Mouse (Mus musculus) kidney, embryonic 15.5 days (tissue): Measurements from ENCODE around the gene Atp2a1. TPM values are rescaled to one million over a fixed set of nuclear protein-coding genes. Genes with fewer than 3 reads are reported as not detected.
A peak's percentile ranks its signal among the peaks of the same experiment; 100 is the strongest.

ENCODE experiments used
- ATAC-seq: fragments of 200-750 bp; cut with Nextera tagmentation; replicated peaks from 2 replicates; pipeline ENCODE4 v1.8.0; 2017; ENCODE audit warnings: moderate TSS enrichment; ENCODE audit not compliant: low FRiP score
- H3K27ac ChIP-seq: fragments of 300-500 bp; sonication (generic); 2 replicates; pipeline ENCODE4 v1.5.1; 2015; ENCODE audit warnings: mild to moderate bottlenecking, inconsistent platforms
- H3K27me3 ChIP-seq: fragments of 300-500 bp; sonication (generic); 2 replicates; pipeline ENCODE4 v1.6.1; 2015; ENCODE audit warnings: inconsistent platforms
- H3K36me3 ChIP-seq: fragments of 300-500 bp; sonication (generic); 2 replicates; pipeline ENCODE4 v1.6.1; 2015; ENCODE audit warnings: inconsistent platforms
- H3K4me1 ChIP-seq: fragments of 300-500 bp; sonication (generic); 2 replicates; pipeline ENCODE4 v1.6.1; 2015; ENCODE audit warnings: inconsistent platforms
- H3K4me2 ChIP-seq: fragments of 300-500 bp; sonication (generic); 2 replicates; pipeline ENCODE4 v1.6.1; 2015; ENCODE audit warnings: moderate library complexity, mild to moderate bottlenecking, inconsistent platforms
- H3K4me3 ChIP-seq: fragments of 300-500 bp; sonication (generic); replicated peaks from 2 replicates; pipeline ENCODE4 v1.5.1; 2015; ENCODE audit warnings: mild to moderate bottlenecking, inconsistent platforms
- H3K9ac ChIP-seq: fragments of 300-500 bp; sonication (generic); 2 replicates; pipeline ENCODE4 v1.6.1; 2015; ENCODE audit warnings: mild to moderate bottlenecking, inconsistent platforms
- H3K9me3 ChIP-seq: fragments of 300-500 bp; sonication (generic); replicated peaks from 2 replicates; pipeline ENCODE4 v1.6.1; 2016; ENCODE audit warnings: inconsistent platforms
- WGBS: fragments of 180-500 bp; shearing (Covaris S2); methylation state at CpG from one replicate; pipeline ENCODE4 v1.1.7; 2015; ENCODE audit warnings: mixed read lengths; 5-methylcytosine and 5-hydroxymethylcytosine counted together
- polyA plus RNA-seq: library from polyadenylated mRNA; unstranded; fragments of >200 nt; fragmentation: Nextera tagmentation; extraction: Ambion mirVana; gene quantifications from 2 replicates; pipeline ENCODE4 v1.2.1, GENCODE M21; 2015

The Atp2a1 gene
- polyA plus RNA-seq, 1 experiment from 2014 or later = 13.4 TPM

DNA sequence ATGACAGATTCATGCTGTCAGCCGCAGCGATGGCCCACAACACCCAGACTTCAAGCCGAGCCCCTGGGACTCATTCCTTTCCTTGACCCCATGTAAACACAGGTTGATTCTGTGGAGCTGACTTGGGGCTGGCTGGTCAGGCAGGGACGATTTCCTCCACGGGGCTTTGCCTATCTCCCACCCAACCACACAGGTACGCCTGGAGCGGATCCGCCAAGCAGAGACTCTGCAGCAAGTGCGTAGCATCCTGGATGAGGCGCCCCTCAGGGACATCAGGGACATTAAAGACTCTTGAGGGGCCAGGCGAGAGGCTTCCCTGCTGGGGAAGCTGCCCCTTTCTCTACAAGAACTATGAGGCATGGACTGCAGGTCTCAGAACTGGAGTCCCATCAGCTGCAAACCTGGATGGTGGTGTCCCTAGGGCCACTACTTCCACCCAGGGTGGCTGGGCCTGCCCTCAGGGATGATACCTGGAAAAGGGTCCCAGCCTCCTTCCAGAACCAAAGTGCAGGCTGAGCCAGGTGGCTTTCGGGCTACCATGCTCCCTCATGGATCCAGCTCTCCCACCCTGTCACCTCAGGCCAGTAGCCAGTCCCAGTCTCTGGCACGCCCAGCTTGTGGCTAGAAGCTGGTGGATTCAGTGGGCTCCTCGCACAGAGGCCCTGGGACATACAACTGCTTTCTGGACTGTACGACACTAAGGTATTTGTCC is 17.6 kb downstream of the Atp2a1 start:
- Histone ChIP-seq H3K9ac (no peak overlapping the region), H3K27ac (no peak overlapping the region), H3K4me2 (no peak overlapping the region), H3K9me3 (no peaks in the 10 kb centered on the region), H3K36me3 (peaks cover 73% of the 10 kb centered on the region), H3K4me3 (no peak overlapping the region), H3K27me3 (no peaks in the 10 kb centered on the region), H3K4me1 (no peaks in the 10 kb centered on the region)
- WGBS = 94% methylated on average over 15 of the region's 15 CpGs
- ATAC-seq = no peak

DNA sequence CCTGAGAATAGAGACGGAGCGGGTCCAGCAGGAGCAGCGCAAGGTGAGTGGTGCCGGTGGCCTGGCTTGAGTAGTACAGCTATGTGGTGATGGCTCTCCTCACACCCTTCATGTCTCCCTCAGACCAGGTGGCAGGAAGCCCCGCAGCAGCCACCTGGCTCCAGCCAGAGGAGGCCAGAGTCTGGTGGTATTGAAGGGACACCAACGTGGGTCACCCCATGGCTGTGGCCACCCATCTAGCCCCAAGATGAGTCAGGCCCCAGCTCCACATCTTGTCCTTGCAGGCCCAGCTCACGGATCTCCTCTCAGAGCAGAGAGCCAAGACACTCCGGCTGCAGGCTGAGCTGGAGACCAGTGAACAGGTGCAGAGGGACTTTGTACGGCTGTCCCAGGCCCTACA is 18.4 kb downstream of the Atp2a1 start:
- H3K27ac ChIP-seq = no peak overlapping the region
- no peaks in the 10 kb centered on the region for H3K27me3 ChIP-seq
- H3K9ac ChIP-seq = no peak overlapping the region
- H3K4me2 ChIP-seq = no peak overlapping the region
- no peaks in the 10 kb centered on the region for H3K9me3 ChIP-seq
- H3K36me3 ChIP-seq = peaks cover 78% of the 10 kb centered on the region
- no peak overlapping the region for H3K4me3 ChIP-seq
- H3K4me1 ChIP-seq = no peaks in the 10 kb centered on the region
- no peak for ATAC-seq
- WGBS = 95% methylated on average over 9 of the region's 9 CpGs

DNA sequence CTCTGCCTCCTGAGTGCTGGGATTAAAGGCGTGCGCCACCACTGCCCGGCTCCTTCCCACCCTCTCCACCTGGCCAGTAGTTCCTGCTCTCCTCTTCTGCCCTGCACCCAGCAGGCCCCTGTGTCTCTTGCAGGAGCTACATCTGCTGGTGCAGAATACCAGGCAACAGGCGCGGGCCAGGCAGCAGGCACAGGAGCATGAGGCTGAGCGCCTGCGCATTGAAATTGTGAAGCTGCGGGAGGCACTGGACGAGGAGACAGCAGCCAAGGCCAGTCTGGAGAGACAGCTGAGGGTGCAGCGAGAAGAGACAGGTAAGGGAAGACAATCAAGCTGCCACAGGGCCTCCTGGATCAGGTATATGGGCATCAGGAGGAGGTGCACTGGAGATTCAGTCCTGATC is 18.9 kb downstream of the Atp2a1 start:
- 94% methylated on average over 10 of the region's 10 CpGs for WGBS
- Histone ChIP-seq H3K27ac (no peak overlapping the region), H3K4me2 (no peak overlapping the region), H3K4me3 (no peak overlapping the region), H3K36me3 (peaks cover 78% of the 10 kb centered on the region), H3K9ac (no peak overlapping the region), H3K27me3 (no peaks in the 10 kb centered on the region), H3K9me3 (no peaks in the 10 kb centered on the region), H3K4me1 (no peaks in the 10 kb centered on the region)
- no peak for ATAC-seq

DNA sequence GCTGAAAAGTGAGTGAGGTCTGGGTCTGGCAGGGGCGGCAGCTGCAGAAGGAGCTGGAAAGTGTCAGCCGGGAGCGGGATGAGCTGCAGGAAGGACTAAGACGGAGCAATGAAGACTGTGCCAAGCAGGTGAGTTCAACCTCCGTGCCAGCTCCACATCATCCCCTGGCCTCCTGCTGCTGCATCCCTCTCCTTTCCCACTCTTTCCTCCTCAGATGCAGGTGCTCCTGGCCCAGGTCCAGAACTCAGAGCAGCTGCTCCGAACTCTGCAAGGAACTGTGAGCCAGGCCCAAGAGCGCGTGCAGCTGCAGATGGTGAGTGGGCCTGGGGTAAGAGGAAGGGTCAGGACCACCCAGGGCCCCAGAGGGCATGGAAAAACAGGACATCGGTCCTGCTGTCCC is 22.8 kb downstream of the Atp2a1 start:
- ATAC-seq = no peak
- H3K4me1 ChIP-seq = no peaks in the 10 kb centered on the region

DNA sequence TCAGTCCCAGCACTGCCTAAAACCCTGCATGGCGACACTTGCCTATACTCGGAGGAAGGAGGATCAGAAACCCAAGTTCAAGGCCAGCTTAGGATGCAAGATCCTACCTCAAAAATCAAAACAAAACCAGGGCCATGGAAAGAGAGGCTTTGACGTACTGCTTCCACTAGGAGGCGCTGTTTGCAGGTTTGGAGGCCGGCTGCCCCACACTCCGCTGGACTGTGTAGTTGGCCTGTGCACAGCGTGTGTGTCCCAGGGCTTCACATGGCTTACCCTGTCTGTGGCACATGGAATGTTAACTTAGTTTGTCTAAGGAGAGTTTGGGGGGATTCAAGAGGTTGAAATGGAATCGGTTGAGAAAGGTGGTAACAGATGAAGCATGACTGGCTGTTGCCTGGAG is 26.1 kb downstream of the Atp2a1 start:
- no peaks in the 10 kb centered on the region for H3K9me3 ChIP-seq
- 20% methylated on average over 8 of the region's 8 CpGs for WGBS
- ATAC-seq = no peak

More for the DNA sequence above, 22.8 kb downstream of the Atp2a1 start:
- peaks cover 46% of the 10 kb centered on the region for H3K36me3 ChIP-seq
- H3K27me3 ChIP-seq = no peaks in the 10 kb centered on the region
- H3K9me3 ChIP-seq = no peaks in the 10 kb centered on the region
- no peak overlapping the region for H3K9ac ChIP-seq
- WGBS = 84% methylated on average over 9 of the region's 9 CpGs
- H3K27ac ChIP-seq = no peak overlapping the region
- no peak overlapping the region for H3K4me2 ChIP-seq
- no peak overlapping the region for H3K4me3 ChIP-seq

DNA sequence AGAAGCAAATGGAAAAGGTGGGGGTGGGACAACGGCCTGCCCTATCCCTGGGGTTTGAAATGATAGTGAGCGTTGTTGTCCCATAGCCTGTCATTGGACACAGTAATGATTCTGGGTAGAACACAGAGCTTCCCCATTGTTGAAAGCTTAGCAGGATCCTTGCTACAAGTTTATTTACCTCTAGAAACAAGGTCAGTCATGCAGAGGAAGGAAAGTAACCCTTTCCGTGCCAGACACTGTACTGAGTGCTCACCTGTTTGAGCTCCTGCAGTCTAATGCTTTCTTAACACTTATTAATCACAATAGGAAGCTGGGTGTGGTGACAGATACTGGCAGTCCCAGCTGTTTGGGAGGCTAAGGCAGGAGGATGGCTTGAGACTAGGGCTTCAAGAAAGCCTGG is 27.1 kb downstream of the Atp2a1 start:
- H3K9ac ChIP-seq = no peak overlapping the region
- WGBS = 68% methylated on average over 3 of the region's 3 CpGs
- H3K36me3 ChIP-seq = peaks cover 45% of the 10 kb centered on the region
- ATAC-seq = no peak
- no peak overlapping the region for H3K4me2 ChIP-seq
- H3K4me3 ChIP-seq = no peak overlapping the region
- H3K27ac ChIP-seq = no peak overlapping the region
- no peaks in the 10 kb centered on the region for H3K9me3 ChIP-seq
- no peaks in the 10 kb centered on the region for H3K27me3 ChIP-seq
- H3K4me1 ChIP-seq = no peaks in the 10 kb centered on the region

More for the DNA sequence above, 26.1 kb downstream of the Atp2a1 start:
- no peak overlapping the region for H3K27ac ChIP-seq
- peaks cover 48% of the 10 kb centered on the region for H3K36me3 ChIP-seq
- no peak overlapping the region for H3K4me2 ChIP-seq
- no peak overlapping the region for H3K4me3 ChIP-seq
- no peaks in the 10 kb centered on the region for H3K4me1 ChIP-seq
- no peaks in the 10 kb centered on the region for H3K27me3 ChIP-seq
- H3K9ac ChIP-seq = no peak overlapping the region

DNA sequence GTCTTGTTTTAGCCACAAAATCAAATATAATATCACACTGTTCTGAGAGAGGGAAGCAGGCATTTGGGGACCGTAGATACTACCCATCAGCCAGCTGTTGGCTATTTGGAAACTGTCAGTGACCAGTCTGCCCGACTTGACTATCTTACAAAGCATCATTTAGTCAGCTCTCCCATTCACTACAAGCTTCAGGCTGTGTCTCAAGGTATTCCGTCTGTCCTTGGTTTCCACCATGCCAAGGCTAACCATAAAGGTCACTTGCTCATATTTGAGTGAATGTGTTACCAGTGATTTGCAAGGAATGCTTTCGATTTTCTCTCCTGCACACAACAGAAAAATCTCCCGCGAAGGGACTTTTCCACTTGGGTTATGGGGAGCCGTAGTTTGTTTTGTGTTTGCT is 28.2 kb downstream of the Atp2a1 start:
- Histone ChIP-seq H3K4me3 (no peak overlapping the region), H3K4me2 (no peak overlapping the region), H3K36me3 (peaks cover 36% of the 10 kb centered on the region), H3K9me3 (no peaks in the 10 kb centered on the region), H3K9ac (no peak overlapping the region), H3K4me1 (peaks cover under 1% of the 10 kb centered on the region), H3K27me3 (no peaks in the 10 kb centered on the region), H3K27ac (no peak overlapping the region)
- WGBS = 70% methylated on average over 7 of the region's 7 CpGs
- ATAC-seq = no peak

DNA sequence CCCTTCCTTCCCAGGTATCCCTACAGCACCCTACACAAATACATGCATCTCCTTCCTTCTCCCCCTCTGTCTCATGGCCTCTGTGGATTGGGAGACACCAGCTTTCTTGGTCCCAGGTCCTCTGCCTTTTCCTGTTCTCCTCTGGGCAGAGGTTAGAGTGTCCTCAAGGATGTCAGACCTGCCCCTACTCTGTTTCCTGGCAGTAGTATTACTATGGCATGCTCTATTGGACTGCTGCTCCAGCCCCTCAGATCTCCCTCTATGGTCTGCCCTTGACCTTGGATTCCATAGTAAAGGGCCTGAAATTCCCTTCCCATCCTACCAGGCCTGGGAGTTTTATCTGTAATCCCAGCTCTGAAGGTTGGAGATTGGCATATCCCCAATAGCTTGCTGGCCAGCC is 32.7 kb downstream of the Atp2a1 start:
- ATAC-seq = no peak
- Histone ChIP-seq H3K9me3 (0 out of 2 replicates have a peak, but pooled peaks cover 3% of the 10 kb centered on the region), H3K36me3 (peaks cover 31% of the 10 kb centered on the region)

DNA sequence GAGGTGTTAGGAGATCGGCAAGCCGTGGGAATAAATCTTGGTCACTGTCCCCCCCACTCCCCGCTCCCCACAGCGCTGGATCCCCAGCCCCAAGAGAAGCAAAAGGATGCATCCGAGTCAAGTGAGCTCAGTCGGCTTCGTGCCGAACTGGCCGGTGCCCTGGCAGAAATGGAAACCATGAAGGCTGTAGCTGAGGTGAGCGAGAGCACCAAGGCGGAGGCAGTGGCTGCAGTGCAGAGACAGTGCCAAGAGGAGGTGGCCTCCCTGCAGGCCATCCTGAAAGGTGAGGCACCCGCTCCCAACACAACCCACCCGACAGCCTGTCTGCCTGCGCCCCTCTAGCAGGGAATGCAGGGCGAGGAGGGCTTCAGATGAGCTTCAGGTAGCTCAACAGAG is 33.4 kb downstream of the Atp2a1 start:
- Histone ChIP-seq H3K9me3 (0 out of 2 replicates have a peak, but pooled peaks cover 3% of the 10 kb centered on the region), H3K9ac (peak overlapping the region; percentile 51), H3K27me3 (no peaks in the 10 kb centered on the region), H3K4me2 (peak overlapping the region; percentile 79), H3K36me3 (peaks cover 26% of the 10 kb centered on the region), H3K4me1 (peaks cover 15% of the 10 kb centered on the region), H3K27ac (0 out of 2 replicates have a peak overlapping the region, but pooled peaks have one; percentile 15), H3K4me3 (peak overlapping the region; percentile 72)
- 29% methylated on average over 15 of the region's 15 CpGs for WGBS
- ATAC-seq = peak; percentile 16

More for the DNA sequence above, 32.7 kb downstream of the Atp2a1 start:
- Histone ChIP-seq H3K4me3 (no peak overlapping the region), H3K9ac (no peak overlapping the region), H3K27ac (no peak overlapping the region), H3K27me3 (no peaks in the 10 kb centered on the region), H3K4me1 (peaks cover 15% of the 10 kb centered on the region), H3K4me2 (no peak overlapping the region; the same call in 1 of the 2 replicates)

DNA sequence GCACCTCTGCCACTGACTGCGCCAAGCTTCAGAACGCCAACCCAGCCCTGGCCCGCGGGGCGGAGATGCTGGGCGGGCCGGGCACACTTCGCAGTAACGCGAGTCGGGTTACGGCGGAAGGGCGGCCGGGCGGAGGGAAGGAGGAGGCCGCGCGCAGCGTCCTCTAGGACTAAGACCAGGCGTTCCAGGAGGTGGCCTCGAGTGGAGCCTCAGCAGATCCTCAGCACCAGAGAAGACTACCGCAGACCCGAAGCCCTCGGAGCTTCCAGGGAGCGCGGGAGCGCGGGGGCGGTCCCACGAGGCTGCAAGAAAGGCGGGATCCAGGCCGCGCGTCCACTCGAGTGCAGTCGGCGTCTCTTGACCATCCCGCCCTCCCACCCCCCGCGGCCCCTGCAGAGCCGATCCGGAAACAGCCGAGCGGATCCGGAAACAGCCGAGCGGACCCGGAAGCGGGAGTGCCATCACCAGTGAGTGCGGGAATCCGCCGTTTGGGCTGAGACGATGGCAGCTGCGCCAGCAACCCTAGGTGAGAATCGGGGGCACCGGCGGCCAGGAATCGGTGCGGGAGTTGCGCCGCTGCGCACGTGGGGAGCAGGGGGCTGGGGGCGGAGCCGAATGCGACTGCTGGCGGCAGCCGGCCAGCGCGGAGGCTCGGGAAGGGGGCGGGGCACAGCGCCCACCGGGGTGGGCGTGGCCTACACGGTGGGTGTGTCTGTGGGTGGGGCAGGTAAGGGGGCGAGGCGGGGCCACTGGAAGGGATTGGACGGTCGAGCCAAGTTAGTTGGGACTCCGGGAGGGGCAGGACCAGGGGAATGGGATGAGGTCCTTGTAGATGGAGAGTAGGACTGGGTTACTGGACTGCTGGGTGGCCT is 34.0 kb downstream of the Atp2a1 start, which contains the start of gene Rabep2:
Rabep2 (plus strand) TSS at position 129 of the 872 bp plus-strand sequence.
- Histone ChIP-seq H3K4me1 (peaks cover 15% of the 10 kb centered on the region), H3K36me3 (peaks cover 19% of the 10 kb centered on the region), H3K9ac (peak within 1 kb of the TSS; percentile 67), H3K9me3 (0 out of 2 replicates have a peak, but pooled peaks cover 3% of the 10 kb centered on the region), H3K4me3 (peak within 1 kb of the TSS; percentile 72), H3K27me3 (no peaks in the 10 kb centered on the region), H3K27ac (peak within 1 kb of the TSS; percentile 96), H3K4me2 (peak within 1 kb of the TSS; percentile 79)
- under 1% methylated on average over 80 of the region's 82 CpGs for WGBS
- ATAC-seq = peak; percentile 94

DNA sequence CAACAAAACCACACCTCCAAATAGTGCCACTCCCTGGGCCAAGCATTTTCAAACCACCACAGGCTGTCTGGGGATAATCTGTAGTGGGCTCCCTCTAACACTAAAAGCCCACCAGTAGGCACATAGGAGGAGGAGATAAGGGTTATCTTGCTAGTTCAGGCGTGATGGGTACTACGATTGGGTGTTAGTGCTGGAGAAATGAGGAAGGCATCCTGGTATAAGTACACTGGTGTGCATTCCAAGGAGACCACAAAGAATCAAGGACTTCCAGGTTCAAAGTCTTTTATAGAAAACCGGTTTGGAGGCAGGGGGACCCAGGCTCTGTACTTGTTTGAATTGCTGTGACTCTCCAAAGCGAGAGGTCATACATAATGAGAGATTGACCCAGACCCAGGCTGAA is 34.8 kb downstream of the Atp2a1 start:
- H3K9ac ChIP-seq = peak overlapping the region; percentile 67
- H3K9me3 ChIP-seq = 0 out of 2 replicates have a peak, but pooled peaks cover 3% of the 10 kb centered on the region
- H3K4me2 ChIP-seq = peak overlapping the region; percentile 79
- peak overlapping the region; percentile 96 for H3K27ac ChIP-seq
- no peak for ATAC-seq
- peaks cover 13% of the 10 kb centered on the region for H3K36me3 ChIP-seq
- H3K27me3 ChIP-seq = no peaks in the 10 kb centered on the region
- peaks cover 15% of the 10 kb centered on the region for H3K4me1 ChIP-seq
- WGBS = 15% methylated on average over 4 of the region's 4 CpGs
- peak overlapping the region; percentile 72 for H3K4me3 ChIP-seq

DNA sequence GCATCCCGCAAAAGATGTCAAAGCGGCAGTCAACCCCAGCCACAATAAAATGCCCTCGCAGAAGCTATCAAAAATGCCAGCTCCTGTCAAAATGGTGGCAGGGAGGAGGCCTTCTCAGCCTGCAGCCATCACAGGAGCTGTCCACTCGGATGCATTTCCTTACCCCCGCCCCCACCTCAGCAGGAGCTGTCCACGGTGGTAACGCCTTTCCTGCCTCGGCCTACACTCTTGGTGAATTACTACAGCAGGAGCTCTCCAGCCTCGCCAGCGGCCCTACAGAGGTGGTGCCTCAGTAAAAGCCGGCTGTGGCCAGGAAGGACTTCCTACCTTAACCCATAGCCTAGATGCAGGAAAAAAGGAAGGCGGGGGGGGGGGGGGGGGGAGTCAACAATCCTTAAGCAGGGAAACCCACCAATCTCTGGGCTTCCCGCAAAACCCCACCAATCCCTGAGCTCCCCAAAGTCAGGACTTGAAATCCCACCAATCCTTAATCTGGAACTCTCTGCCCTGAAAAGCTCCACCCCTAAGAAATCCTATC is 35.5 kb downstream of the Atp2a1 start:
- Histone ChIP-seq H3K4me3 (no peak overlapping the region), H3K9ac (no peak overlapping the region), H3K4me2 (no peak overlapping the region), H3K9me3 (0 out of 2 replicates have a peak, but pooled peaks cover 3% of the 10 kb centered on the region), H3K27me3 (no peaks in the 10 kb centered on the region), H3K4me1 (peaks cover 15% of the 10 kb centered on the region), H3K36me3 (peaks cover 9% of the 10 kb centered on the region), H3K27ac (no peak overlapping the region)
- 50% methylated on average over 12 of the region's 13 CpGs for WGBS
- no peak for ATAC-seq
